Mouse (Mus musculus) lung, adult 2 months (tissue): Measurements from ENCODE around the gene Cables2. TPM values are rescaled to one million over a fixed set of nuclear protein-coding genes. Genes with fewer than 3 reads are reported as not detected.
"Not testable (repeated sequence)": the region's sequence is repeated elsewhere in the genome, so short reads cannot be mapped to it uniquely, and the experiment has no call there.

Source experiments
- DNase-seq: peaks from one replicate; pipeline ENCODE4 v3.0.0; 2022
- H3K4me1 ChIP-seq: fragments of 200-500 bp; 2 replicates; pipeline ENCODE4 v1.6.1; 2011; ENCODE audit warnings: low read length; ENCODE audit not compliant: control insufficient read depth, insufficient read depth
- H3K4me3 ChIP-seq: fragments of 200-500 bp; replicated peaks from 2 replicates; pipeline ENCODE3; 2011; ENCODE audit warnings: low read depth, mild to moderate bottlenecking, control low read depth, low read length; ENCODE audit errors: extremely low read depth
- CTCF ChIP-seq: fragments of 200-500 bp; IDR thresholded peaks from 2 replicates; pipeline ENCODE4 v1.5.1; 2011; ENCODE audit warnings: mild to moderate bottlenecking, low read length, control low read depth; ENCODE audit not compliant: insufficient read depth
- POLR2A ChIP-seq: fragments of 200-500 bp; IDR thresholded peaks from 2 replicates; pipeline ENCODE4 v1.6.1; 2011; ENCODE audit warnings: low read depth, mild to moderate bottlenecking, control low read depth, low read length, borderline replicate concordance; ENCODE audit errors: extremely low read depth
- WGBS: fragments of 180-500 bp; shearing (Covaris S2); methylation state at CpG from one replicate; pipeline ENCODE4 v1.1.7; 2018; 5-methylcytosine and 5-hydroxymethylcytosine counted together
- polyA plus RNA-seq: library from polyadenylated mRNA; depleted of rRNA; stranded (reverse); fragments of >200 nt; gene quantifications from 2 replicates; pipeline ENCODE4 v1.2.3, GENCODE M21; 2012

Cables2 gene
- polyA plus RNA-seq, 1 experiment: 28.2 TPM

- DNase-seq: no peak
- TF ChIP-seq POLR2A: no peak
- TF ChIP-seq CTCF: no peak
- Histone ChIP-seq H3K4me1 (peaks cover 26% of the 10 kb centered on the region), H3K4me3 (no peak overlapping the region)
- 66% methylated on average over 7 of the region's 7 CpGs for WGBS
Observed at GRCm38 (mm10) chr2:180270537-180271255, 2.6 kb downstream of the Cables2 start.

DNA sequence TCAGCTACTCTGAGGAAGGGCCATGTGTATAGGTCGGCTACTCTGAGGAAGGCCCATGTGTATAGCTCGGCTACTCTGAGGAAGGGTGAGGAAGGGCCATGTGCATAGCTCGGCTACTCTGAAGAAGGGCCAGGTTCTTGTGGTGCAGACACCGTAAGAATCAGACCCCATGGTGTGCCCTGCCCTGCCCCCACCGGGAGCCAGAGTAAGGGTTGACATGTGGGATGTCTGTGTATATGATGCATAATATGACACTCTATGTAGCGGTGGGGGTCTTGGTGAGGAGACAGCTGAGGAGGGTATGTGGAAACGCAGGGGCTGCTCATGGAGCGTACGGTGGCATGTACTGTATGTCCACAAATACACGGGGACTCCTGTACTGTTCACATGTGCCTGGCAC, 4.0 kb downstream of the Cables2 start:
- DNase-seq: no peak
- peaks cover 26% of the 10 kb centered on the region for H3K4me1 ChIP-seq
- no peak for TF ChIP-seq CTCF
- TF ChIP-seq POLR2A: no peak
- WGBS: 92% methylated on average over 10 of the region's 10 CpGs
- no peak overlapping the region for H3K4me3 ChIP-seq

DNA sequence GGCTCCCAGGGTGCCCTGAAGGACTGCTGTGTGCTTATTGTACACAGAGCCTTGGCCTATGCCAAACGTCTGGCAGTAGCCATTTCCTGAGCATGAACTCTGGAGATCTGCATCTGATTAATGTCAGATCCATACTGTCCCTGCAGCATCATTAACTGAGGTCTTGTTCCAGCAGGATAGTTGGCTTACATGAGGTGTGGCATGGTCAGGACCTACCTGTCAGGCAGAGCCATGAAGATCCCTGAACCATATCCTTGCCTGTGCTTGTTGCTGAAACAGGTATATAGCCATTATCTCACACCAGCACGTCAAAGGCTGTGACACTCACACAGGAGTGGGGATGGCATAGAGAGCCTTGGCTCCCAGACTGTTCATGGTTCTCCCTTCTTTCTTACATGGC, 5.3 kb downstream of the Cables2 start:
- H3K4me3 ChIP-seq: no peak overlapping the region
- H3K4me1 ChIP-seq: peaks cover 23% of the 10 kb centered on the region
- TF ChIP-seq POLR2A (no peak), CTCF (no peak)
- WGBS: 57% methylated on average over 2 of the region's 2 CpGs
- no peak for DNase-seq

- H3K4me3 ChIP-seq: no peak overlapping the region
- TF ChIP-seq POLR2A (no peak), CTCF (no peak)
- WGBS: 69% methylated on average over 10 of the region's 10 CpGs
- no peak for DNase-seq
- peaks cover 3% of the 10 kb centered on the region for H3K4me1 ChIP-seq
Observed at GRCm38 (mm10) chr2:180262891-180263290, 10.4 kb downstream of the Cables2 start.

DNA sequence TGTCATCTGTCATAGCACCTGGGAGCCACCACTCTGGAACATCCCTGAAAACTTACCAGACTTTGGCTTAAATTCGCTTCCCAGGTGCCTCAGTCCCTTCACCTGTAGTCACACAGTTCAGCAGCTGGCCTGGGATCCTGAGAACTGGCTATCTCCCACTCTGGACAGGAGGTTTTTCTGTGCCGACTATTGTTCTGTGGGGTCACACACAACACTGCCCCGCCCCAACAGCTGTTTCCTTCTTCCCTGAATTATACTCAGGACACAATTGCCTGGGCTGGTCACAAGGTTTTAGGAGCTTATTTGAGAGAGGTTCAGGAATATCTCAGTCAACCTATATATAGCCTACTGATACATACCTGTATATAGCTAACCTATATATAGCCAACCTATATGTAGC, 10.9 kb downstream of the Cables2 start:
- H3K4me1 ChIP-seq: peaks cover 3% of the 10 kb centered on the region
- 46% methylated on average over 3 of the region's 3 CpGs for WGBS
- no peak for TF ChIP-seq POLR2A
- TF ChIP-seq CTCF: no peak
- no peak overlapping the region for H3K4me3 ChIP-seq
- DNase-seq: no peak

- DNase-seq: no peak
- H3K4me3 ChIP-seq: no peak overlapping the region
- H3K4me1 ChIP-seq: peaks cover 3% of the 10 kb centered on the region
- TF ChIP-seq POLR2A: no peak
- TF ChIP-seq CTCF: no peak
- 68% methylated on average over 7 of the region's 7 CpGs for WGBS
Observed at GRCm38 (mm10) chr2:180261901-180262300, 11.4 kb downstream of the Cables2 start.

DNA sequence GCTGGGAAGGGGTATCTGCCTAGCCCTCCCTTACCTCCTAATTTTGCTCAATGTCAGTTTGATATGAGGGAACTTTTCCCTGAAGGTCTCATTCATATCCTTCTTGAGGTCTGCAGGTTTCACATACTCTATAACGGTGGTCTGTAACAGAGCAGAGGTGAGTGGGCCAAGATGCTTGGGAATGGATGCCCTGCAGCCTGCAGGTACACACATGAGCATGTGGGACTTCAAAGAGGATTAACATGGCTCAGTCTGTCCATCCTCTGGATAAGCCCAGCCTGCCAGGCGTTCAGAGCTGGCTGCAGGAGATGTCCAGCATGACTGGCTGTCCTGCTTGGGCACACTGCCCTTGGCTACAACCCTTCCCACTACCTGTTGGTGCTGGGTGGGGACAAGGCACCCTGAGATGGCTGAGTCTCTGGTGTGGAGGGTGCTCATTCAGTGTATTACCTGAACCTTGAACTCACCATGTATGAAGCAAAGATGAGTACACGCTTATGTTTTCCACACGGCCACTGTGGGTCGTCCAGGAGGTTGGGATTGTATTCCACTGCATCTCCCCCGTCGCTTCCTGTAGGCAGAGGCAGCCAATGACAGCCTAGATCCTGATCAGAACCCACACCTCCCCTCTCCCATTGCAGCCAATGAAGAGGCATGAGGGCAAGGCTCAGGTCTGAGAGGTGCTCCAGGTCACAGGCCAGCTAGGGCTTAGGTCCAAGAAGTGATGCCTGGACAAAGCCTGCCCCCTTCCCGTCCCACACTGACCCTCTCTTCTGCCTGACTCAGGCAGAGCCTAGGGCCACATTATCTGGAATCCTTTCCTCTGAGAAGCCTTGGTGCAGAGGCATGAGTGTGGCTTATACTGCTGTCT, 12.5 kb downstream of the Cables2 start:
- WGBS: 53% methylated on average over 8 of the region's 8 CpGs
- no peak for DNase-seq

DNA sequence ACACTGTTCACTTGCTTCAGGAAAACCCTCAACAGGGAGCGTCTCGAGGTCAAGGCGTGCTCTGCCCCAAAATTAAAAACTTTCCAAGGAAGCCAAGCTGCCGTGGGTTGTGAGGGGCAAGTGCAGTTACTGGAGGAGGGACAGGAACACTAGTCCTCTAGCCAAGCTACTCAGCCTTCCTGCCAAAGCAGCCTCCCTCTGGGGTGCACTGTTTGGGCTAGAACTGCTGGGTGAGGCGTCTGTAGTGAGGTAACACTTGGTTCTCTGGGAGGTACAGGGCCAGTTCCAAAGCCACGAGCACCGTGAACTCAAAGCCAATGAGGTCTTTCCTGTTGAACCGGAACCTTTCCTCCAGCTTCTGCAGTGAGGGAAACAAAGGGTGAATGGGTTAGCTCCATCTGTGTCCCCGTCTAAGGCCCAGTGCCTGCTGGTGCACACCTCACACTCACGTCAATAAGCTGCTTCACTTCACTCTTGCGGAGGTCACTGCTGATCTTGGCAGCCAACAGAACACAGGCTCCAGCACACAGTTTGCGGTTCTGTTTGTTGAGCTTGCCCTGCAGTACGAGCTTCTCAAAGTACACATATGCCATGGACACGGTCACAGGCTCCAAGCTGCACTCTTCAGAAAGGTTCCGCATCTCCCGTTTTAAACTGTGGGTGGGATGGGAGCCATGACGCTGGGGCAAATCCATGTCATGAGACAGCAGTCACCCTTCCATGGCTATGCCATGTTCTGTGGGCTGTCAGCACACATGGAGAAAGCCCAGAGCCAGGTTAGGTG, 13.3 kb downstream of the Cables2 start:
- not testable (repeated sequence) for DNase-seq, H3K4me1 ChIP-seq, H3K4me3 ChIP-seq
- WGBS: 59% methylated on average over 17 of the region's 17 CpGs

More for the DNA sequence above, 12.5 kb downstream of the Cables2 start:
- TF ChIP-seq CTCF (no peak), POLR2A (no peak)
- peaks cover 7% of the 10 kb centered on the region for H3K4me1 ChIP-seq
- no peak overlapping the region for H3K4me3 ChIP-seq

DNA sequence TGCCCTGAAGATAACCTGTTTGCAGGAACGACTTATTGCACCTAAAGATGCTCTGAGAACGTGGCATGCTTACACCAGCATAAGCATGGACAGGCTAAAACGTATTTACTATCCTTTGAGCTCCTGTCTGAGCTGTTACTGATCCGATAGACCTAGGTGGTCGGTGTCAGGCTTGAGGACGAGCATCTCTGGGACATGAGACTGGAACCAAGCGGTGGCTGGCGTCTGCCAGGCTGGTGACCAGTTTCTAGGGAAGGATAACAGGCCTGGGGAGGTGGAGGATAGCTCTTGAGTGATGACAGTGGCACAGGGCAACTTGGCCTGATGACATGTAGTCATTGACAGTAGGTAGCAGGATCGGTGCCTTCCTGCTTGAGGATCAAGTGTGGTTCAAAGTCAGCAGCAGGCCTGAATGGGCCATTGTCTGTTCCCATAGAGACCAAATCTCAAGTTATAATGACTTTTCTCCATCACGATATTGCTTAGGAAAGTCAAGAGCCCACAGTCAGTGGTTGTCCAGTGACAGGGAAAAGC, 14.3 kb downstream of the Cables2 start:
- DNase-seq, H3K4me3 ChIP-seq, H3K4me1 ChIP-seq: not testable (repeated sequence)
- 73% methylated on average over 10 of the region's 10 CpGs for WGBS
